ENCODE assay signal across 24 mouse cellular contexts in genomic region chr10:84678441-84678840, GRCm38 (mm10). TPM values are rescaled to one million over a fixed set of nuclear protein-coding genes. Genes with fewer than 3 reads are reported as not detected.
DNase-seq lines count a peak whose midpoint lies in the region; ATAC-seq and TF ChIP-seq lines count a peak whose summit lies in the region.
"Had no signal": no experiment of that assay in that cellular context is flagged by ENCODE, and none has a peak within 500 bp of the region (broad histone marks: within the 10 kb centered on the region; RNA-seq: fewer than 3 reads in every experiment).

No protein-coding gene starts in this region.

- peaks cover 28% of the 10 kb centered on the region for H3K4me1 ChIP-seq in heart, embryonic 13.5 days
- no peaks in the 10 kb centered on the region for H3K4me1 ChIP-seq in midbrain, embryonic 11.5 days (ENCODE audit: control insufficient read depth, insufficient read depth, low read length)
- no peaks in the 10 kb centered on the region for H3K4me1 ChIP-seq in midbrain, postnatal 0 days (ENCODE audit: insufficient read depth, low read length)
- H3K4me1 ChIP-seq: embryonic facial prominence, embryonic 10.5 days; forebrain, embryonic 15.5 days; limb, embryonic 13.5 days; liver, embryonic 12.5 days; midbrain, embryonic 15.5 days; neural tube, embryonic 15.5 days; stomach, embryonic 15.5 days had no signal

- H3K27me3 ChIP-seq in heart, embryonic 13.5 days (replicated peaks), result no peaks in the 10 kb centered on the region
- H3K27me3 ChIP-seq in midbrain, embryonic 11.5 days (ENCODE audit: control insufficient read depth, insufficient read depth, low read length), result peaks cover 2% of the 10 kb centered on the region; the same call in 1 of the 2 replicates
- no peaks in the 10 kb centered on the region for H3K27me3 ChIP-seq in midbrain, postnatal 0 days (ENCODE audit: insufficient read depth, low read length)
- H3K27me3 ChIP-seq: forebrain, embryonic 15.5 days; hindbrain, embryonic 12.5 days; limb, embryonic 13.5 days; liver, embryonic 12.5 days; megakaryocyte, embryonic 14.5 days; midbrain, embryonic 15.5 days; neural tube, embryonic 15.5 days; stomach, embryonic 15.5 days had no signal

- no peak for TF ChIP-seq CTCF in midbrain, postnatal 0 days (IDR thresholded peaks at IDR 0.05)

- 43% methylated on average over 4 of the region's 4 CpGs for WGBS in heart, embryonic 13.5 days
- 75% methylated on average over 4 of the region's 4 CpGs for WGBS in midbrain, embryonic 11.5 days
- 75% methylated on average over 4 of the region's 4 CpGs for WGBS in midbrain, postnatal 0 days

- no peak for ATAC-seq in heart, embryonic 13.5 days (ENCODE audit: extremely low read depth, insufficient number of reproducible peaks, low FRiP score, low TSS enrichment)
- no peak for ATAC-seq in midbrain, embryonic 11.5 days (ENCODE audit: low FRiP score)
- ATAC-seq in midbrain, postnatal 0 days (ENCODE audit: low FRiP score), result no peak
- ATAC-seq: forebrain, embryonic 15.5 days; liver, embryonic 12.5 days; midbrain, embryonic 15.5 days had no signal

- peaks cover 61% of the 10 kb centered on the region for H3K36me3 ChIP-seq in heart, embryonic 13.5 days
- peaks cover 3% of the 10 kb centered on the region for H3K36me3 ChIP-seq in midbrain, embryonic 11.5 days (ENCODE audit: control insufficient read depth, insufficient read depth, low read length)
- peaks cover 39% of the 10 kb centered on the region for H3K36me3 ChIP-seq in midbrain, postnatal 0 days (ENCODE audit: insufficient read depth, low read length)

- peak overlapping the region; percentile 20; the same call in 1 of the 2 replicates for H3K9ac ChIP-seq in heart, embryonic 13.5 days
- no peak overlapping the region for H3K9ac ChIP-seq in midbrain, embryonic 11.5 days (ENCODE audit: low read length)
- H3K9ac ChIP-seq in midbrain, postnatal 0 days (replicated peaks; ENCODE audit: low read length, poor library complexity, severe bottlenecking), result no peak overlapping the region
- H3K9ac ChIP-seq: forebrain, embryonic 15.5 days; hindbrain, embryonic 12.5 days; limb, embryonic 13.5 days; liver, embryonic 12.5 days; lung, embryonic 14.5 days; midbrain, embryonic 15.5 days; neural tube, embryonic 15.5 days; stomach, embryonic 15.5 days had no signal

- peak overlapping the region; percentile 68 for H3K27ac ChIP-seq in heart, embryonic 13.5 days (replicated peaks)
- no peak overlapping the region for H3K27ac ChIP-seq in midbrain, embryonic 11.5 days (ENCODE audit: low read depth, low read length)
- no peak overlapping the region for H3K27ac ChIP-seq in midbrain, postnatal 0 days (ENCODE audit: low read depth, low read length)
- H3K27ac ChIP-seq: embryonic facial prominence, embryonic 10.5 days; forebrain, embryonic 15.5 days; hindbrain, embryonic 12.5 days; kidney, postnatal 0 days; limb, embryonic 13.5 days; liver, embryonic 12.5 days; midbrain, embryonic 15.5 days; neural tube, embryonic 15.5 days; stomach, embryonic 15.5 days had no signal

- no peaks in the 10 kb centered on the region for H3K9me3 ChIP-seq in heart, embryonic 13.5 days
- H3K9me3 ChIP-seq in midbrain, embryonic 11.5 days (ENCODE audit: control insufficient read depth, low read length), result no peaks in the 10 kb centered on the region
- H3K9me3 ChIP-seq in midbrain, postnatal 0 days (ENCODE audit: low read length), result no peaks in the 10 kb centered on the region
- H3K9me3 ChIP-seq: embryonic facial prominence, embryonic 10.5 days; forebrain, embryonic 15.5 days; hindbrain, embryonic 12.5 days; limb, embryonic 13.5 days; liver, embryonic 12.5 days; midbrain, embryonic 15.5 days; stomach, embryonic 15.5 days had no signal

- no peak overlapping the region for H3K4me3 ChIP-seq in heart, embryonic 13.5 days
- no peak overlapping the region for H3K4me3 ChIP-seq in midbrain, embryonic 11.5 days (ENCODE audit: low read depth, low read length)
- no peak overlapping the region for H3K4me3 ChIP-seq in midbrain, postnatal 0 days (ENCODE audit: low read depth, low read length)
- H3K4me3 ChIP-seq: embryonic facial prominence, embryonic 10.5 days; forebrain, embryonic 15.5 days; hindbrain, embryonic 12.5 days; limb, embryonic 13.5 days; liver, embryonic 12.5 days; megakaryocyte, embryonic 14.5 days; midbrain, embryonic 15.5 days; neural tube, embryonic 15.5 days; stomach, embryonic 15.5 days had no signal

- H3K4me2 ChIP-seq in heart, embryonic 13.5 days, result peak overlapping the region; percentile 21; the same call in 1 of the 2 replicates
- no peak overlapping the region for H3K4me2 ChIP-seq in midbrain, embryonic 11.5 days
- H3K4me2 ChIP-seq in midbrain, postnatal 0 days (ENCODE audit: low read depth, low read length, poor library complexity, severe bottlenecking), result no peak overlapping the region
- H3K4me2 ChIP-seq: forebrain, embryonic 15.5 days; hindbrain, embryonic 12.5 days; limb, embryonic 13.5 days; liver, embryonic 12.5 days; lung, embryonic 14.5 days; midbrain, embryonic 15.5 days; neural tube, embryonic 15.5 days; stomach, embryonic 15.5 days had no signal

- DNase-seq in adrenal gland, adult 2 months, result peak; percentile 45
- DNase-seq in adrenal gland, adult 8-10 months, result no peak
- no peak for DNase-seq in heart, adult 18-20 months
- DNase-seq in midbrain, embryonic 11.5 days (ENCODE audit: low spot score, missing footprints), result peak; percentile 81
- DNase-seq in midbrain, postnatal 0 days (ENCODE audit: low spot score), result no peak
- no peak for DNase-seq in natural killer cell, adult 2 months (ENCODE audit: low spot score in 2 of 2)
- DNase-seq: cerebellum, adult 11-12 months; cerebellum, postnatal 10 days; gastrocnemius, postnatal 10 days; kidney, adult 2 months; layer of hippocampus, adult 9-11 months; lung, embryonic 14.5 days; thymus, postnatal 4 days had no signal

RNA-seq across cellular contexts. Expression of gene Polr3b, which starts 56.3 kb away (rescaled TPM):
- total RNA-seq in adrenal gland, adult 2 months (2021), result 10 to 100 TPM; 23.1 to 28.0 TPM
- polyA plus RNA-seq in adrenal gland, adult 2 months (2012; rRNA removed), result 2.0 and 2.3 TPM in 2 replicates
- 10 to 100 TPM; 27.4 to 32.3 (median 31.2) TPM for total RNA-seq in adrenal gland, adult 8-10 months (2022)
- 9.4 and 10.7 TPM in 2 replicates for polyA plus RNA-seq in heart, embryonic 13.5 days (2015; fragmentation: Nextera tagmentation; extraction: Ambion mirVana)
- total RNA-seq in heart, adult 18-20 months (2021), result 10 to 100 TPM; 11.5 to 12.6 TPM
- 16.0 and 18.0 TPM in 2 replicates for polyA plus RNA-seq in midbrain, embryonic 11.5 days (2014; fragmentation: Nextera tagmentation; extraction: Ambion mirVana)
- 11.0 and 13.4 TPM in 2 replicates for total RNA-seq in midbrain, postnatal 0 days (2014; rRNA removed)
- 10.2 and 10.5 TPM in 2 replicates for polyA plus RNA-seq in midbrain, postnatal 0 days (2015; fragmentation: Nextera tagmentation; extraction: Ambion mirVana)

Comparison
In these comparisons a context has a peak if more than half of its experiments do, and no peak if none do; other contexts are left out.
1. DNase-seq: peak in adrenal gland, adult 2 months (single experiment) and midbrain, embryonic 11.5 days (single experiment); none in adrenal gland, adult 8-10 months (single experiment), heart, adult 18-20 months (0 of 2), midbrain, postnatal 0 days (single experiment) and natural killer cell, adult 2 months (0 of 2).